Mouse (Mus musculus) forebrain, embryonic 10.5 days (tissue): ENCODE results near the gene Foxo1. TPM values are rescaled to one million over a fixed set of nuclear protein-coding genes. Genes with fewer than 3 reads are reported as not detected.

Experiments used
- DNase-seq: peaks from one replicate; pipeline ENCODE4 v3.0.0-alpha.2; 2017; ENCODE audit warnings: low spot score; ENCODE audit errors: extremely low spot score
- H3K27ac ChIP-seq: fragments of 300-500 bp; sonication (generic); 2 replicates; pipeline ENCODE4 v1.5.1; 2016; ENCODE audit warnings: mild to moderate bottlenecking
- H3K27me3 ChIP-seq: fragments of 300-500 bp; sonication (generic); 2 replicates; pipeline ENCODE4 v1.6.1; 2016; ENCODE audit warnings: mild to moderate bottlenecking; ENCODE audit not compliant: poor library complexity, severe bottlenecking
- H3K36me3 ChIP-seq: fragments of 300-500 bp; sonication (generic); replicated peaks from 2 replicates; pipeline ENCODE4 v1.6.1; 2016; ENCODE audit warnings: mild to moderate bottlenecking, moderate library complexity
- H3K4me1 ChIP-seq: fragments of 300-500 bp; sonication (generic); 2 replicates; pipeline ENCODE4 v1.6.1; 2016
- H3K4me3 ChIP-seq: fragments of 300-500 bp; sonication (generic); 2 replicates; pipeline ENCODE4 v1.5.1; 2016; ENCODE audit warnings: mild to moderate bottlenecking, moderate library complexity
- H3K9me3 ChIP-seq: fragments of 300-500 bp; sonication (generic); 2 replicates; pipeline ENCODE4 v1.6.1; 2016; ENCODE audit warnings: mild to moderate bottlenecking, moderate library complexity
- WGBS: fragments of 180-500 bp; shearing (Covaris S2); methylation state at CpG from one replicate; pipeline ENCODE4 v1.1.7; 2016; 5-methylcytosine and 5-hydroxymethylcytosine counted together
- polyA plus RNA-seq: library from polyadenylated mRNA; unstranded; fragments of >200 nt; fragmentation: Nextera tagmentation; extraction: Ambion mirVana; gene quantifications from 2 replicates; pipeline ENCODE4 v1.2.1, GENCODE M21; 2016

Foxo1 gene
- polyA plus RNA-seq, 1 experiment from 2014 or later = 2.3 TPM

- no peak overlapping the region for H3K4me3 ChIP-seq
- no peaks in the 10 kb centered on the region for H3K27me3 ChIP-seq
- no peak for DNase-seq
- no peaks in the 10 kb centered on the region for H3K36me3 ChIP-seq
- WGBS = 81% methylated on average over 4 of the region's 4 CpGs
- H3K27ac ChIP-seq = no peak overlapping the region
- H3K9me3 ChIP-seq = no peaks in the 10 kb centered on the region
- peaks cover 10% of the 10 kb centered on the region for H3K4me1 ChIP-seq
Observed at GRCm38 (mm10) chr3:52338761-52339160, 70.6 kb downstream of the Foxo1 start.

GRCm38 (mm10) chr3:52340336-52341034, 72.3 kb downstream of the Foxo1 start:
- peaks cover 10% of the 10 kb centered on the region for H3K4me1 ChIP-seq
- no peak overlapping the region for H3K4me3 ChIP-seq
- 92% methylated on average over 12 of the region's 12 CpGs for WGBS
- no peak overlapping the region for H3K27ac ChIP-seq
- no peaks in the 10 kb centered on the region for H3K27me3 ChIP-seq
- no peak for DNase-seq
- H3K36me3 ChIP-seq = peaks cover 5% of the 10 kb centered on the region
- H3K9me3 ChIP-seq = no peaks in the 10 kb centered on the region

GRCm38 (mm10) chr3:52342226-52342625, 74.1 kb downstream of the Foxo1 start:
- H3K27ac ChIP-seq = no peak overlapping the region
- WGBS = 75% methylated on average over 3 of the region's 3 CpGs
- DNase-seq = no peak
- H3K27me3 ChIP-seq = no peaks in the 10 kb centered on the region
- H3K4me1 ChIP-seq = peaks cover 10% of the 10 kb centered on the region
- H3K4me3 ChIP-seq = no peak overlapping the region
- no peaks in the 10 kb centered on the region for H3K9me3 ChIP-seq
- H3K36me3 ChIP-seq = peaks cover 12% of the 10 kb centered on the region

- Histone ChIP-seq H3K4me1 (peaks cover 10% of the 10 kb centered on the region), H3K27me3 (no peaks in the 10 kb centered on the region), H3K9me3 (no peaks in the 10 kb centered on the region), H3K4me3 (no peak overlapping the region), H3K36me3 (peaks cover 12% of the 10 kb centered on the region), H3K27ac (no peak overlapping the region)
- DNase-seq = no peak
- WGBS = 35% methylated on average over 3 of the region's 3 CpGs
Observed at GRCm38 (mm10) chr3:52342801-52343200, 74.7 kb downstream of the Foxo1 start.

- peaks cover 10% of the 10 kb centered on the region for H3K4me1 ChIP-seq
- peaks cover 12% of the 10 kb centered on the region for H3K36me3 ChIP-seq
- DNase-seq = no peak
- no peak overlapping the region for H3K27ac ChIP-seq
- no peak overlapping the region for H3K4me3 ChIP-seq
- H3K27me3 ChIP-seq = no peaks in the 10 kb centered on the region
- no peaks in the 10 kb centered on the region for H3K9me3 ChIP-seq
- 89% methylated on average over 6 of the region's 6 CpGs for WGBS
Observed at GRCm38 (mm10) chr3:52343270-52344070, 75.3 kb downstream of the Foxo1 start.

GRCm38 (mm10) chr3:52345881-52346280, 77.7 kb downstream of the Foxo1 start:
- Histone ChIP-seq H3K4me3 (no peak overlapping the region), H3K36me3 (peaks cover 12% of the 10 kb centered on the region), H3K27me3 (no peaks in the 10 kb centered on the region), H3K9me3 (no peaks in the 10 kb centered on the region), H3K4me1 (peaks cover 10% of the 10 kb centered on the region), H3K27ac (no peak overlapping the region)
- no peak for DNase-seq
- WGBS = 97% methylated on average over 11 of the region's 11 CpGs

GRCm38 (mm10) chr3:52346986-52347710, 79.0 kb downstream of the Foxo1 start:
- 86% methylated on average over 4 of the region's 4 CpGs for WGBS
- DNase-seq = no peak

GRCm38 (mm10) chr3:52347980-52348622, 80.0 kb downstream of the Foxo1 start:
- Histone ChIP-seq H3K27ac (no peak overlapping the region), H3K36me3 (peaks cover 12% of the 10 kb centered on the region), H3K4me3 (no peak overlapping the region), H3K27me3 (no peaks in the 10 kb centered on the region), H3K9me3 (no peaks in the 10 kb centered on the region), H3K4me1 (peaks cover 8% of the 10 kb centered on the region)
- no peak for DNase-seq
- WGBS = 80% methylated on average over 10 of the region's 10 CpGs

More at GRCm38 (mm10) chr3:52346986-52347710, 79.0 kb downstream of the Foxo1 start:
- H3K27me3 ChIP-seq = no peaks in the 10 kb centered on the region
- H3K9me3 ChIP-seq = no peaks in the 10 kb centered on the region
- H3K36me3 ChIP-seq = peaks cover 12% of the 10 kb centered on the region
- peaks cover 15% of the 10 kb centered on the region for H3K4me1 ChIP-seq
- no peak overlapping the region for H3K4me3 ChIP-seq
- no peak overlapping the region for H3K27ac ChIP-seq

GRCm38 (mm10) chr3:52350636-52351035, 82.5 kb downstream of the Foxo1 start:
- Histone ChIP-seq H3K27ac (no peak overlapping the region), H3K4me3 (no peak overlapping the region), H3K27me3 (no peaks in the 10 kb centered on the region), H3K4me1 (peaks cover 8% of the 10 kb centered on the region), H3K9me3 (no peaks in the 10 kb centered on the region), H3K36me3 (peaks cover 6% of the 10 kb centered on the region)
- DNase-seq = no peak
- WGBS = 89% methylated on average over 8 of the region's 8 CpGs

GRCm38 (mm10) chr3:52351901-52352300, 83.8 kb downstream of the Foxo1 start:
- no peak overlapping the region for H3K4me3 ChIP-seq
- WGBS = 82% methylated on average over 9 of the region's 9 CpGs
- no peaks in the 10 kb centered on the region for H3K9me3 ChIP-seq
- DNase-seq = no peak
- peaks cover 8% of the 10 kb centered on the region for H3K4me1 ChIP-seq
- H3K27ac ChIP-seq = no peak overlapping the region
- H3K36me3 ChIP-seq = no peaks in the 10 kb centered on the region
- H3K27me3 ChIP-seq = no peaks in the 10 kb centered on the region

GRCm38 (mm10) chr3:52354203-52354602, 86.1 kb downstream of the Foxo1 start:
- Histone ChIP-seq H3K4me3 (no peak overlapping the region), H3K27ac (no peak overlapping the region), H3K36me3 (no peaks in the 10 kb centered on the region), H3K9me3 (no peaks in the 10 kb centered on the region), H3K27me3 (no peaks in the 10 kb centered on the region), H3K4me1 (peaks cover 10% of the 10 kb centered on the region)
- DNase-seq = no peak
- 82% methylated on average over 7 of the region's 7 CpGs for WGBS

- no peak for DNase-seq
- Histone ChIP-seq H3K27ac (no peak overlapping the region), H3K4me3 (no peak overlapping the region), H3K27me3 (no peaks in the 10 kb centered on the region), H3K4me1 (0 out of 2 replicates have a peak, but pooled peaks cover 3% of the 10 kb centered on the region), H3K36me3 (no peaks in the 10 kb centered on the region), H3K9me3 (no peaks in the 10 kb centered on the region)
- 88% methylated on average over 15 of the region's 15 CpGs for WGBS
Observed at GRCm38 (mm10) chr3:52357265-52357953, 89.3 kb downstream of the Foxo1 start.
